Mouse (Mus musculus): ENCODE data around the gene Fkbp1a. TPM values are rescaled to one million over a fixed set of nuclear protein-coding genes. Genes with fewer than 3 reads are reported as not detected.

Gene Fkbp1a
- total and polyA plus RNA-seq, 3 experiments, result 48.3 to 388 (median 76.5) TPM

DNA sequence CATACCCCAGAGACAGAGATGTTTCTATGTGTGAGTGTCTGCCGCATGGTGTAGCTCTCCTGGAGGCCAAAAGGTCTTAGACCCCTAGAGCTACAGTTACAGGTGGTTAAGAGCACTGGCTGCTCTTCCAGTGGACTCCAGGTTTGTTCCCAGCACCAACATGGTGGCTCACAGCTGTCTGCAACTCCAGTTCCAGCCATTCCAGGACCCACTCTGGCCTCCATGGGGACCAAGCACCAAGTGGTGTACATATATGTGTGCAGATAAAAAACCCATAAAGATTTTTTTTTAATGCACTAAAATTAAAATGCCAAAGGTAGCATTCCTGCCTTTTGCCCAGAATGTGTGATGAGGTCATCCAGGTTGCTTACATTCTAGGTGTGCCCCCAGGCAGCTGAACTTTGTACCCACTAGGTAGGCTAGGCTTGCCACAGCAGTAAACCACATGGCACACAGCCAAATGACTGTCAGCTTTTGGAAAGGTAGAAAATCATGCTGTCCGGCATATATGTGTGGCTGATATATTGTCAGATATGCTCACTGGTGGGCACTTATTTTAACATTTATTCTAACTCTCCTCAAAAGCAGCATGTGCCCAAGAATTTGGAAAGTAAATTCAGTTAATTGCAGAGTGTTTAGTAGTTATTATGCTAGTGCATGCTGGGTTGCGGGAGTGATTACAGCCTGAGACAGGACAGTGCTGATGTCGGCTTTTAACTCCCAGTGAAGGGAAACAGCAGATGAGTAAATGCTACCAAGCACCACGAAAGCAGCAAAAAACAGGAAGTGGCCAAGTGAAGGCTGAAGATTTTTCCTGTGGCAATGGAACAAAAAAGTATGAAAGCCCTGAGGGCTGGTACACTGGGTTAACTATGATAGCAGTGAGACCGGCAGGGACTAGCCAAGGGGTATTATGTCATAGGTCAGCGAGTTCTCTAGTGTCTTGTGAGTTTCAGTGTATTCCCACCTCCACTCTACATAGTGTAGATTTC, 20.9 kb downstream of the Fkbp1a start (continued):
- TF ChIP-seq ZMIZ1 (IDR thresholded peaks at IDR 0.05; ENCODE audit: low read depth, low read length), result no peak
- 0 out of 2 replicates have a peak, but pooled peaks have one; percentile 27 for TF ChIP-seq MAX (IDR thresholded peaks at IDR 0.05; ENCODE audit: low read length)

GRCm38 (mm10) chr2:151564006-151564405, 21.7 kb downstream of the Fkbp1a start:
- Histone ChIP-seq H3K4me1 (ENCODE audit: control insufficient read depth in 1 of 2, insufficient read depth in 2 of 2) (peaks cover 16 to 27% of the 10 kb centered on the region in 2 experiments), H3K36me3 (replicated peaks in 1 of 2; ENCODE audit: control insufficient read depth in 1 of 2, insufficient read depth in 1 of 2, low read length in 1 of 2) (peaks cover 51 to 86% of the 10 kb centered on the region in 2 experiments), H3K4me2 (ENCODE audit: insufficient read depth, low read depth, poor library complexity, severe bottlenecking) (no peak overlapping the region), H3K9me3 (replicated peaks; ENCODE audit: low read length) (no peaks in the 10 kb centered on the region), H3K4me3 (replicated peaks in 1 of 3; ENCODE audit: low read depth in 2 of 3, low read length in 2 of 3, poor library complexity in 1 of 3) (no peak overlapping the region), H3K27ac (ENCODE audit: insufficient read depth, low read depth) (peak overlapping the region; percentile 15; the same call in 1 of the 2 replicates), H3K9ac (ENCODE audit: insufficient read depth, low read depth) (no peak overlapping the region), H3K27me3 (replicated peaks) (no peaks in the 10 kb centered on the region), H3K79me2 (replicated peaks; ENCODE audit: control insufficient read depth, extremely low read depth, insufficient read depth, poor library complexity, severe bottlenecking) (peaks cover under 1% of the 10 kb centered on the region)
- peak; percentile 98 for TF ChIP-seq ZKSCAN1 (IDR thresholded peaks at IDR 0.05; ENCODE audit: borderline replicate concordance, low read depth, low read length)
- TF ChIP-seq POLR2AphosphoS2 (IDR thresholded peaks at IDR 0.05; ENCODE audit: low read depth, low read length), result 0 out of 2 replicates have a peak, but pooled peaks have one; percentile 56
- TF ChIP-seq CHD1 (IDR thresholded peaks at IDR 0.05; ENCODE audit: low read depth, low read length), result no peak
- no peak for TF ChIP-seq MAX (IDR thresholded peaks at IDR 0.05; ENCODE audit: low read length)
- TF ChIP-seq ZC3H11A (IDR thresholded peaks at IDR 0.05; ENCODE audit: low read depth, low read length), result no peak
- no peak for TF ChIP-seq E2F4 (IDR thresholded peaks at IDR 0.05; ENCODE audit: insufficient replicate concordance, low read depth, low read length)
- TF ChIP-seq ETS1 (conservative IDR thresholded peaks at IDR 0.05; ENCODE audit: low read depth, low read length), result no peak
- no peak for TF ChIP-seq ELF1 (IDR thresholded peaks at IDR 0.05; ENCODE audit: low read depth, low read length)
- no peak for TF ChIP-seq JUN (IDR thresholded peaks at IDR 0.05; ENCODE audit: insufficient read depth, low read depth, low read length)
- TF ChIP-seq ZMIZ1 (IDR thresholded peaks at IDR 0.05; ENCODE audit: low read depth, low read length), result no peak
- no peak for TF ChIP-seq EP300 (IDR thresholded peaks at IDR 0.05; ENCODE audit: low read length)
- dilution Hi-C loops (cut with MboI; ENCODE audit: extremely low pct_ligation_motif_present, extremely low pct_unique_long_range_greater_than_20kb, low sequenced_read_pairs), result no loop called here
- no peak for DNase-seq (ENCODE audit: extremely low read depth)
- in situ Hi-C loops (cut with MboI; ENCODE audit: low pct_ligation_motif_present, low pct_unique_long_range_greater_than_20kb, low sequenced_read_pairs), result no loop called here

- no peaks in the 10 kb centered on the region; the same call in 1 of the 2 replicates for H3K79me2 ChIP-seq (replicated peaks; ENCODE audit: control insufficient read depth, extremely low read depth, insufficient read depth, poor library complexity, severe bottlenecking)
- TF ChIP-seq USF1 (IDR thresholded peaks at IDR 0.05; ENCODE audit: low read depth, low read length), result no peak
- dilution Hi-C loops (cut with MboI; ENCODE audit: extremely low pct_ligation_motif_present, extremely low pct_unique_long_range_greater_than_20kb, low sequenced_read_pairs) (no loop called here), in situ Hi-C loops (cut with MboI; ENCODE audit: low pct_ligation_motif_present, low pct_unique_long_range_greater_than_20kb, low sequenced_read_pairs) (no loop called here)
- DNase-seq (ENCODE audit: extremely low read depth), result no peak
- no peak overlapping the region for H3K9ac ChIP-seq (ENCODE audit: insufficient read depth, low read depth)
- peaks cover 22 to 37% of the 10 kb centered on the region in 2 experiments for H3K4me1 ChIP-seq (ENCODE audit: control insufficient read depth in 1 of 2, insufficient read depth in 2 of 2)
- no peak overlapping the region for H3K4me3 ChIP-seq (replicated peaks in 1 of 3; ENCODE audit: low read depth in 2 of 3, low read length in 2 of 3, poor library complexity in 1 of 3)
- no peaks in the 10 kb centered on the region for H3K9me3 ChIP-seq (replicated peaks; ENCODE audit: low read length)
- peaks cover 42 to 80% of the 10 kb centered on the region in 2 experiments for H3K36me3 ChIP-seq (replicated peaks in 1 of 2; ENCODE audit: control insufficient read depth in 1 of 2, insufficient read depth in 1 of 2, low read length in 1 of 2)
- H3K27ac ChIP-seq (ENCODE audit: insufficient read depth, low read depth), result no peak overlapping the region
- no peak overlapping the region for H3K4me2 ChIP-seq (ENCODE audit: insufficient read depth, low read depth, poor library complexity, severe bottlenecking)
- no peaks in the 10 kb centered on the region for H3K27me3 ChIP-seq (replicated peaks)
These were observed 22.7 kb downstream of the Fkbp1a start for GRCm38 (mm10) chr2:151564986-151565385.

Measured in CH12.LX (cell line).